Mouse (Mus musculus) cerebellum, postnatal 10 days (tissue): ENCODE data around the gene Zfyve28.

Source experiments
- DNase-seq, 2 experiments: peaks; one replicate each; pipeline ENCODE4 v3.0.0; 2021; ENCODE audit warnings: mixed read lengths in 2 of 2

Gene Zfyve28

DNA sequence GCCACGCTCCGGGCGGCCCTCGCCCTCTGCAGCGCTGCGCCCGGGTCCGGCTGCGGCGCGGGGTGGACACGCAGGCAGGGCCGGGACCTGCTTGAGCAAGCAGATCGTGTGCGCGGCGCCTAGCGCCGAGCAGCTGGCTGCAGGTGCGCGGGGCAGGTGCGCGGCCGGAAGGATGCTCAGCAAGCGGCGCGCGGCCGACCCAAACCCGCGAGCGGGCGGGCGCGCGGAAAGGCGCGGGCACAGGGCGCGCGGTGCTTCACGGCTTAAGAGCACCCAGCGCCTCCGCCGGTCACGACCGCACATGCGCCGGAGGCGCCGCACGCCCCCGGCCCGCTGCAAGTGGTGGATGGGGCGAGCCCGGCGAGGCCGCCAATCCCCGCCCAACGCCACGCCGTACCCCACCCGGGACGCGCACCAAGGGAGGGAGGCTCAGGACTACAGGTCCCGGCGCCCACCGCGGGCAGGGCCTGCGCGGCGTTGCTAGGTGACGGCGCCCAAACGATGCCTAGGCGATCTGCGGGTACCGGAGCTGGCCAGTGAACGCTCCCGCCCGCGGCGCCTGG lies at the start of gene Zfyve28, which contains the start of gene Cfap99:
Gene Zfyve28 (minus strand): TSS at position 296 of the 563 bp plus-strand sequence.
Gene Cfap99 (plus strand): TSS at position 447 of the 563 bp plus-strand sequence.
- peak; percentile 97 to 99 for DNase-seq

DNA sequence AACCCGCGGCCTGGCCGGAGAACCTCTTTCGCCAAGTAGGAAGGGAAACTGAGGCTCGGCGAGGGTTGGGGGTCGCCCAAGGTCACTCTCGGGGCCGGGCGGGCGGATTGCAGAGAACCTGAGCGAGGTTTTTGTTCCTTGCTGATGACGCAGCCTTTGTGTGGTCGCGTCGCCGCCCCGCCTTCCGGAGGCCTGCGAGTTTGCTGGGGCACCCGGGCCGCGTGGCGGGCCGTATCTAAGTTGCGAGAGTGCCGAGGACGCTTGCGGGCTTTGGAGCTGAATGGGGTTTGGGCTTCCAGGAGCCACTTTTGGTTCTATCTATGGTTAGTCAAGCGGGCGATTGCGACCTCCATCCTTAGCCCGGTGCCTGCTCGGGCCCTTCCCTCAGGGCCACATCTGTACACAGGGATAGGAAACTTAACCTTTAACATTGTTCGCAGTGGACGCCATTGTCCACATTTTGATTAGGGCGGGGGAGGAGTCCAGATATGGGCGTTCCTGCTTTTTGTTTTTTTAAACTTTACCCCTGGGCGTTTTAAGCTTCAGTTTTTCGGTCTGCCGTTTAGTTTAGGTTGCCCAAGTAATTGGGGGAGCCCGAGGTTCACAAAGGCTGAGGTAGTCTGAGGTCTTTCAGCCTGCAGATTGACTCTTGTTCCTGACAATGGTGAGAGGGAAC lies 48.7 kb upstream of the Zfyve28 start:
- DNase-seq = peak; percentile 41 to 60

DNA sequence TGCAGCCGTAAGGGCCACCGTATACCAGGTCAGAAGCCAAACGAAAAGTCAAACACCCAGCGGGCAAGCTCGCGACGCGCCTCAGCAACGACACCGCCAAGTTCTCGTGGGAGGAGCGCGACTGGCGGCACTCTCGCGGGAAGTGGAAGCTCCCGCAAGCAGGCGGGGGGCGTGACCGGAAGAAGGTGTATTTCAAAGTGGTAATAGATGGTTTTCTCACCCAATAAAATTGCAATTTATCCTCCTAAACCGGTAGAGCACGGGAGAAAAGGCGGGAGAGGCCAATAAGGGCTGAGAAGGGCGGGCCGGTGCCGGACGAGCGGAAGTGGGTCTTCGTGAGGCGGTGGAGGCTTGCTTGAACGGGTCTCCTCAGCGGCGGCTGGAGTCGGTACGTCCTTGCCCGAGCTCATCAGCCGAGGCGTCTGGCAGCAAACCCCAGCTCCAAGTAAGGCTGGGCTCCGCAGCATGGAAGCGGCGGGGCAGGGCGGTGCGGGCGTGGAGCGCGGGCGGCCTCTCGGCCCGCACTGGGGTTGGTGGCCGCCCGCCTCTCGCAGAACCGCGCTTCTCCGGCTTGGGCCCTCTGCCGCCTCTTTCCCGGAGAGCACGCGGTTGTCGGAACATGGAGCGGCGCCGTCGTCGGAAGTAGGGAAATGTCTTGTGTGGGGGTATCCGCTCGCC lies 48.0 kb upstream of the Zfyve28 start, which contains the start of gene Rnf4:
Gene Rnf4 (plus strand): TSS at position 193 of the 678 bp plus-strand sequence.
- peak; percentile 99 for DNase-seq

DNA sequence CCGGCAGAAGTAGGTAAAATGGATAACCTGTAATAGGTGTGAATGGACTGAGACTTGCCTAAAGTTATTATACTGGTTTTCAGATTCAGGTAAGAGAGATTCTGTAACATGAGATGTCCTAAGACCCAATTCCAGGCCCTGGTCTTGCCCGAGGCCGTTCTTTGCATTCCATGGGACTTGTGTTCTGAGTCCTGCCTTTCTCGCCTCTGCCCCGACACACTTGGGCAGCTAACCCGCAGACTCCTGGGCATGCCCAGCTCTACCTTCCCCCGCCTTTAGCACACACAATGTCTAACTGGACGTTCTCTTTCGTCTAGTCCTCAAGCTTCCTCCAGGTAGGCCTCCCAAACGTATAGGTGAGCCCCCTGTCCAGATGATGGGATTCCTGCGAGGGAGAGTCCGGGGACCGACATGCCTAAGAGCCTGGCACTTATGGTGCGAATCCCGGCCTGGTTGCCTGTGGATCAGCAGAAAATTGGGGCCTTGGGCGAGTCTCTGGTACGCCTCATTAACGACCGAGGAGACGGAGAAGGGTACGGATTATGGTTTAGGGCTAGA lies 47.4 kb upstream of the Zfyve28 start:
- no peak for DNase-seq

DNA sequence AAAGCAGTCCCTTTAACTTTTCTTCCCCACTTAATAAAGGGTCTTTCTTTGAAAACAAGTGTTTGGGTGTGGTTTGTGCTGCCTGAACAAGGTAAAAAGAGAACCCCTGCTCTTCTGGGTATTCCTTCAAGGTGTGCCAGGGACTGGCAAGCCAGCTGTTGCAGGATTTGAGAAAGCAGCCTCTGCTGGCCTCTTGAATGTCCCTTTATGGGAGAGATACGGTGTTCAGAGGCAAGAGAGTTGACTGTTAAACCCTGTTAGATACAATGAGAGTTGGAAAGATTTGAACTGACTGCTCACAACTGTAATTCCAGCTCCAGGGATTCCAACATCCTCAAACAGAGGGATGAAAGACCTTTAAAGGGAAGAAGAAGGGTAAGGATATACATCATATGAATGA lies 45.8 kb upstream of the Zfyve28 start:
- no peak for DNase-seq

DNA sequence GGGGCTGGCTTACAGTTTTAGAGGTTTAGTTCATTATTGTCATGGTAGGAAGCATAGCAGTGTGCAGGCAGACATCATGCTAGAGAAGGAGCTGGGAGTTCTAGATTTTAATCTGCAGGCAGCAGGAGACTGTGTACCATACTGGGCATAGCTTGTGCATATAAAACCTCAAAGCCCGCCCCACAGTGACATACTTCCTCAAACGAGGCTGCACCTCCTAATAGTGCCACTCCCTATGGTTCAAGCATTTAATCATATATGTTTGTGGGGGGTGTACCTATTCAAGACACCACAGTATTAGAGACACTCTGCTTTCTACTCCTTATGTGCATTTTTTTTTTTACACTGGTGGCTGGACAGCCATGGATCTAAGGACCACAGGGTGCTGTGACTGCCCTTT lies 41.9 kb upstream of the Zfyve28 start:
- no peak for DNase-seq

DNA sequence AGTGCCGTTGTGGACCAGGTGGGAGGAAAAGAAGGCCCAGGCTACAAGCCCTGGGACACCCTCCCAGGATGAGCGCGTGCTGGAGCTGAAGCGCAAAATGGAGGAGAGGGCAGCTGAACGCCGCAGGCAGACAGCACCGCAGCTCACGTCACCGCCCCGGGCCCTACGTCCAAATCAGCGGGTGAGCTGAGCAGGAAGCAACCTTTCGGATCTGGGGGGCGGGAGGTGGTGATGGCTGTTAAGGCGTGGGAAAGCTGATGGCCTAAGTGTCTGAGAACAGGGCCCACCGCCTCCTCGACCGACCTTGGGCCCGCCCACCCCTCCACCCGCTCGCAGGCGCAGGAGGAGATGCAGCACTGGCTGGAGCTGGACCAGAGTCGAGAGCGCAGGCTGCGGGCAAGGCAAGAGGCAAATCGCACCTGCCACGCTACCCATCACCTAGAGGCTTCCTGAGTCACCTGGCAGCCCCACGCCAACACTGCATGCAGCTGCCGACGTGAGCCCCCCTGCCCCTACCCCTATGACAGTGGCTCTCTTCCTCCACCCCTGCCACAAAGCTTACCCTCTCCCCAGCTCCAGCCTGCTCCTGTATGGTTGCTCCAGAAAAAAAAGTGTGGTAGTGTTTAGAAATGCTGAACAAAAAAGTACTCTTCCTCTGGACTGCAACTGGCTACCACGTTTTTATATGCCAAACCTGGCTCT lies 38.8 kb upstream of the Zfyve28 start:
- peak; percentile 67 to 73 for DNase-seq

DNA sequence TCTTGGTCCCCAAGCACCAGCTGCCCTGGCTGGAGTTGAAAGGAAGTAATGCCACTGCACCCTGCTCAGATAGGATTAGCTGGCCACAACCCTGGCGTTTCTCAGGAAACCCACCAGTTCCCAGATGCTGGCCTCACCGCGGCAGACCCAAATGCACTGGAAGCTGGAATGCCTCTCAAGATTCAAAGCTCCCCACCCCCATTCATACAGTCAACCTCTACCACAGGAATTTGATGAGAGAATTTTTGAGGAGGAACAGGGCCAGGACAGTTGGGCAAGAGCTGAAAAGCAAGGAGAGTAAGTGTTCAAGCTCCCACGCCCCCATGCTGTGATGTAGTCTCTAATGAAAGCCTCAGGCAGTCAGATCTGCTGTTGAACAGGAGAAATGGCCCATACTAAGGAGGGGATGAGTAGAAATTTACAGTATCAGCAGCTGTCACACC lies 38.0 kb upstream of the Zfyve28 start:
- peak; percentile 26 to 37 for DNase-seq

DNA sequence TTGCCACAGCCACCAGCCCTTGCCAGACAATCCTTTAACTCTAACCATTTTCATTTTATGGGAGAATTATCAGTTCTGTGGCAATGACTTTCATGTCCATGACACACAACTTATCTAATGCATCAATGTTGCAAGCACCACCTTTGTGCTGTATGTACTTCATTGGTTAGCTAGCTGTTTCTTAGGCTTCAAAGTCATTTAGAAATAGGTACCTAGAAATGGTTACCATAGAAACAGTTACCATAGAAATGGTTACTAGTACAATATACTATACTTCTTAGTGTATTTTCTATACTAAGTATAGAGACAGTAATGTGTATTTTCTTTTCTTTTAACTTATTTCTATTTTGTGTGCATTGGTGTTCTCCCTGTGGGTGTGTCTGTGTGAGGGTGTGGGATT lies 37.0 kb upstream of the Zfyve28 start:
- no peak for DNase-seq

DNA sequence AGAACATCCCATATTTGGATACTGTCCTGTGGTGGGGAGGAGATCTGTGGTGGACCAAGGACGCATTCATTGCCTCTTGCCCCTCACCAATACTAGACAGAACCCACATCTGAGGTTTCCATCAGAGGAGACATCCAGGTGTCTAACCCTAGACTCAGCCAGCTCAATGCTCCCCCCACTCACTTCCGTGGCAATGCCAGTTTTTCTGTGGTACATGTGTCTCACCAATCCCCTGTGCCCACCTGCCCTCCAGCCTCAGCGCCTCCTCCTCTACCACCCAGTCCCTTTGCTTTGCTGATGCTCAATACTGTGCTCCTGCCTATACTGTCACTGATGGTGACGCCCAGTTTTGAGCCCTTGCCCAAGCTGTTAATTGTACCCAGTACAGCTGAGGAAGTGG lies 33.0 kb upstream of the Zfyve28 start:
- no peak for DNase-seq

DNA sequence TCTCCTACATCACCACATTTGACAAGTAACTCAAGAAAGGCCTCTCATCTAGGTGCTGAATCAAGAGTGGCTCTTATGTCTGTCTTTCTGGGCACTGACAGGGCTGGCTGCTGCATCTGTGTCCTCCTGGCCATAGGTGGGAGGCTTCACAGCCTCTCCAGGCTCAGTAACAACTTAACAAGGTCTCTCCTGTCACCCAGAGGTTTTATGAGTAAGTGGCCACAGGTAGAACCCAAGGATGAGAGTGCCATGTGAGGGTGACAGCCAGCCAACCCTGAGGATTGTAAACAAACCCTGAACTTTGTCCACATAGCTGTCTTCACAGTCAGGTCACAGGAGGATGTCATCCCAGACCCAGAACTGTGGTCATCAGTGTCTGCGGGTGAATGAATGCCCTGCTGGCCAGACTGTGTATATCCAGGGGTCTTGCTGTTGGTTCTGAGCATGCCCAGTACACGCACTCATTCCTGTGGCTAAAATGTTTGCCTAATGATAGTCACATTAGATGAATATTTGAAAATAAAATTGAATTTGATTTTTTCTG lies 31.3 kb upstream of the Zfyve28 start:
- DNase-seq = no peak

DNA sequence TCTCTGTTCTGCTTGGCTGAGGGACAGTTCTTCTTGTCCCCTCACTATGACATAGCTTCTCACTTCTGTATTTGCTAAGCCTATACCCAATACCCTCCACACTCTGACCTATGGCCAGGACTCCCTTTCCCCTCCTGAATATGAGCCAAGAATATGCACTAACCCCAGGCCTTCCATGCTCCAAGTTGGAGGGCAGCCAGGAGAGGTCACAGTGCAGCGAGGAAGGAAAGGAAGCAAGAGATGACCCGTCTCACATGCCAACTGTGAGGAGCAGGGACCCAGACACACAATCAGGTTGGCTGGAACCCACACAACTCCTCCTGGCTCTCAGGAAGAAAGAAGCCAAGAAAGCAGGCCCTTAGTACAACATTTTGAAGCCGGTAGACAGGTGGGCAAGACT lies 20.8 kb upstream of the Zfyve28 start:
- peak; percentile 41 to 42 for DNase-seq

DNA sequence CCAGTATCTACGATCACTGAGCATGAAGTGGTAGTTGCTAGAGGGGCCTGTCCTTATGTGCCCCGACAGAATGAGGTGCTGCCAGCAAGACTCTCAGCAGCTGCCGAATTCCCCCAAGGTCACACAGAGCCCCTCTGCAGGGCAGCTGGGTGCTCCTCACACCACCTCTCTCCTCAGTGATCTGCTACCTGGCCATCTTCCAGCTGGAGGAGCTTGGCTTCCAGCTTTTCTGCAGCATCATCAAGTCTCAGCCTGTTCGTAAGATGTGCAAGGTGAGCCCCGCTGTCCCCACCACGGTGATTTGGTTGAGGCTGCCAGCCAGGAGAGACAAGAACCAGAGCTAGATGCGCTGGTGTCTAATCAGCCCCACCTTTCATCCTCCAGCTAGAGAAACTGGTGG lies 14.1 kb upstream of the Zfyve28 start:
- peak; percentile 28 to 52 for DNase-seq

DNA sequence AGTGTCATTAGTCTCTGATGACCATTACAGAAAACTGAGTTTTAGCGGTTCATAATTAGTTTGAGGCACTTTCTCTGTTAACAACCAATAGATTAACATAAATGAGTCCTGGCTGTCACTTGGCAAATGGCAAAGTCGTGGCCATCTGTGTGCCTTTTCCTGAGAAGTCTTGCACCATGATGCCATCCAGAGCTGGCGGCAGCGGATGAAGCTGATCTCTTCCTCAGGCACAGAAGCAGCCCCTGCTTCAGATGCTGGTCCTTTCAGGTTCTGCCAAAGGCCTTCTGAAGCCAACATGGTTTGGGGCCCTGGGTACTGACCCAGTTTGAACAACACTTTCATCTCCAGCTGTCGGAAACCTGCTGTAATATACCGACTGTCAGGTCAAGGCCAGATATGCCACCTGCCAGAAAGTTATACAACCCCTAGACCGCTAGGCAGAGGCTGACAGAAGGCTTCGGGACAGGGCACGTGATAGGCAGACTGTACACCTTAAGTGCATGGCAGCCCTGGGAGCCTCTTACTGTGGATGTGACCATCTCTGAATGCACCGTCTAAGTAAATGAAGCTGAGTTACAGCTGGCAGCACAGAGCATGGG lies 10.8 kb upstream of the Zfyve28 start:
- peak; percentile 53 to 57 for DNase-seq

DNA sequence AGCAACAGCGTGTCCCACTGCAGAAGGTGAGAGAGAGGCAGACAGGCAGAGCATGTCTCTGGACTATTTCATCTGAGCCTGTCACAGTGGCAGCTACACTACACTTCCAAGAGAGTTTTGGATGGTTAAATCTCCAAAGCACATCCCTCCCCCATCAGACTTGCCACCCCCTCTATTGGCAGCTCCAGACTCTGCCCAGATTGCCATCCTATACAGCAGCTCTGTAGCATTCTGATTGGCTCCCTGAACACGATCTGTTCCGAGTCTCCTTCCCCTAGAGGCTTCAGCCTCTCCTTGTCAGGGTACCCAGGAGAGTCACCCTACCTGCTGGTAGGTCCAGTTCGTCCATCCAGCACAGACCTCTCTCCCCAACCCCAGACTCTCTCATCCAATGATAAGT lies 9.8 kb upstream of the Zfyve28 start:
- no peak for DNase-seq

DNA sequence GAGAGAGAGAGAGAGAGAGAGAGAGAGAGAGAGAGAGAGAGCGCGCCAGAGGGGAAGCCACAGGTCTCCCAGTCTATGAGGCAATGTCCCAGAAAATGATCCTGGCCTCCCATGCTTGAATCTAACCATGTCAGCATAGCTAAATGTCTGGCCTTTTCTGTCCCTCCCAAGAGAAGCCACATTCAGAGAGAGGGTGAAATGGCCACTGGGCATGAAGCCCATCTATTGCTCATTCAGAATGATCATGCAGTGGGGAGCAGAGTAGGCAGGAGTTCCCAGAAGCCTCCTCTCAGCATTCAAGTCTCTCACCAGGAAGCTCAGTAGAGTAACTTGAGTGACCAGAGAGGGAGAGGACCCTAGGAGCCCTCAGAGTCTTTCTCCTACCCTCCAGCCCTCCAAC lies 6.9 kb upstream of the Zfyve28 start:
- DNase-seq = no peak

DNA sequence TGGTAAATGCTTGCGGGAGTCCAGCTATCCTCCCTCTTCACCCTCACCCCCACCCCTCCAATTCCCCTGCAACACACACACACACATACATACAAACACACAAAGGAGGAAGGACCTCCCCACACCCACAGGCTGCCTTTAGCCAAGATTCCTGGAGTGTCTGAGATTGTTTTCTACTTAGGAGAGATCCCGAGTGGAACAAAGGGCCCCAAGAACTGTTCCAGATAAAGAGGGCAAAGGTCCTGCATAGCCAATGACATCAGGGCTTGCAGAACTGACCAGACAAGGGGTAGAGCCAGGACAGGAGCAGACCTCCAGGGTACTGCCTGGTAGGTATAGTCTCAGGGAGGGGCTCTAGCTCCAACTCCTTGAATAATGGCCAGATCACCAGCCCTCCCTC lies 6.4 kb upstream of the Zfyve28 start:
- no peak for DNase-seq

DNA sequence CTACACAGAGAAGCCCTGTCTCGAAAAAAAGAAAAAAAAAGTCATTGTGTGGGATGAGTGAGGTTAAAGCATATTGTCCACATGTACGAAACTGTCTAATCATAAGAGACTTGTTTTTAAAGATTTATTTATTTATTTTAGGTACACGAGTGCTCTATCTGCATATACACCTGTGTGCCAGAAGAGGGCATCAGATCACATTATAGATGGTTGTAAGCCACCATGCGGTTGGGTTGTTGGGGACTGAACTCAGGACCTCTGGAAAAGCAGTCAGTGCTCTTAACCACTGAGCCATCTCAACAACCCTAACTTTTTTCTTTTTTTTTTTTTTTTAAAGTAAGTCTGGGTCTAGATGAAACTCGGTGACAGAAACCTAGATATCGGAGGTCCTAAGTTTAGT lies 5.1 kb upstream of the Zfyve28 start:
- DNase-seq = no peak

DNA sequence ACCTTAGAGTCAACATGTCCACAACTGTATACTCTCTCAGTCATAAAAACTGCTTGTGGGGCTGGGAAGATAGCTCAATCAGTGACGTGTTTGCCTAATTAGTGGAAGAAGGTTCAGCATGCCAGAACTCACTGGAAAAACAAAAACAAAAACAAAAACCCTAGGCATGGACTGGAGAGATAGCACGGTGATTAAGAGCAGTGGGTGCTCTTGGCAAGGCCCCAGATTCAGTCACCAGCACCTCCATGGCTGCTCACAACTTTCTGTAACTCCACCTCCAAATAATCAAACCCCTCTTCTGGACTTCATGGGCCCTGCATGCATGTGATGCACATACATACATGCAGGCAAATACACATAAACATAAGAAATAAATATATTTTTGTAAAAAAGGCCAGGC lies 1.0 kb upstream of the Zfyve28 start:
- DNase-seq = no peak

DNA sequence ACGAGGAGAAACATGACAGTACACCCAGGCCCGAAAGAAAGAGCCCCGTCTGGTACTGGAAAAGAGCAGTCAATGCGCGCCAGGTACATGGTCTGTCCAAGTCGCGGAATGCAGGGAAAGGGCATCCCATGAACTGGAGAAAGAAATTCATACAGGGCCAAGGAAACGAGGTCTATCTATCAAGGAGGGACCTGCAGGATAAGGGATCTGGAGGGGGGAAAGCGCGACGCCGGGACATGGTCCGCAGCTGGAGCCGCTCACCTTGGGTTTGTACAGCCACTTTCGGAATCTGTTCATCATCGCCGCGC lies 457 bp downstream of the Zfyve28 start:
- DNase-seq = peak; percentile 54 to 66

DNA sequence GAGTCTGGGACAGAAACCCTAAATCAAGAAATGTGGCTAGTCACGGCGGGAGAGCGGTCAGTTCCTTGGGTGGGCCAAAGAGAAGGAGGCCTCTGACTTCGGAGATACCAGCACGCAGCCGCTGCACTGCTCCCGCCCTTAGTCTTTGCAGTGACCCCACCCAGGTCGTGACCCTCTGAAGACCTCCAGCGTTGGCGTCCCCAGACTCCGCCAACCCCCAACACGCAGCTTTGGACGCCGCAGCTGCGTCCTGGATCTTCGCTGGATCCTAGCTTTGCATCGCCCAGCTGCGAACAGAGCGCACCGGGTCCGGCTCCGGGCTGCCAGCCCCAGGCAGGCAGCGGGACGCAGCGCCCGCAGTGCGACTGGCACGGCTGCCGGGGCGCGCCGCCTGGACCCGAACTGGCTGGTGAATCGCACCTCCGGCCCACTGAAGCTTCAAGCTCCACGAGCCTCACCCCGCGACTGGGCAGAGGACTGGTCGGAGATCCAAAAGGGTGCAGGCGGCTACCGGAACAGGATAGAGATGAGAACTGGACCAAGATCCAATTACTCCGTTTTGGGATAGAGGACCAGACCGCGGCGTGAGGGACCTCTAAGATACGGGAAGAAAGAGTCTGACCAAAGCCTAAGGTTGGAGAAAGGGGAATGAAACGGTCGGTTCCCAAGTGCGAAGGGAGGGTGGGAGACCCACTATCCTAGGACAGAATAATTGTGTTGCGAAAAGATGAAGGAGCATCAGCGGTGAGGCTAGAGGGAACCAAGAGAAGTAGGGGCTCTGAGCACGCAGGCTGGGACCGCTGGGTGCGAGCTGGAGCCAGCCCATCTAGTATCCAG lies 1.0 kb downstream of the Zfyve28 start:
- peak; percentile 65 to 68 for DNase-seq

DNA sequence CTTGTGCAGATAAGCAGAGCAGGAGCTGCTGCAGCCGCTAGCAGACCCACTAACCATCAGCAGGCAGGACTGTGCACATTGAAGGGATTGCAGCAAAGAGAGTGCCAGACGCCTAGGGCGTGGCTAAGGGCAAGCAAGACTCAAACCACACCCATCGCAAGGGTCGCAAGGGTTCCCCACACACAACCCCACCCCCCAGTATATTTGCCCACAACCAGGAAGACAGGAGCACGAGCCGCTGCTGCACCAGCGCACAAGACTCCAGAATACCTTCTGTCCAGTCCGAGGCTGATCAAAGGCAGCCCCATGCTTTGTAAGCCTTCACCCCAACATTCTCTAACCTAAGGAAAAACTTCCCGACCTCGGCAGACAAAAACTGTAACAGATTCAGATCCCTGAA lies 1.7 kb downstream of the Zfyve28 start:
- DNase-seq = peak; percentile 64 to 74
